Mouse (Mus musculus) thymus, postnatal 4 days (tissue): ENCODE data around the gene Txndc12.
A peak's percentile ranks its signal among the peaks of the same experiment; 100 is the strongest.

Source experiments
- DNase-seq: peaks from one replicate; pipeline ENCODE4 v3.0.0; 2021

The Txndc12 gene

GRCm38 (mm10) chr4:108834115-108834970 lies at the start of gene Txndc12:
Gene Txndc12, plus strand, starts transcription at chr4:108834601.
- peak; percentile 81 for DNase-seq

DNA sequence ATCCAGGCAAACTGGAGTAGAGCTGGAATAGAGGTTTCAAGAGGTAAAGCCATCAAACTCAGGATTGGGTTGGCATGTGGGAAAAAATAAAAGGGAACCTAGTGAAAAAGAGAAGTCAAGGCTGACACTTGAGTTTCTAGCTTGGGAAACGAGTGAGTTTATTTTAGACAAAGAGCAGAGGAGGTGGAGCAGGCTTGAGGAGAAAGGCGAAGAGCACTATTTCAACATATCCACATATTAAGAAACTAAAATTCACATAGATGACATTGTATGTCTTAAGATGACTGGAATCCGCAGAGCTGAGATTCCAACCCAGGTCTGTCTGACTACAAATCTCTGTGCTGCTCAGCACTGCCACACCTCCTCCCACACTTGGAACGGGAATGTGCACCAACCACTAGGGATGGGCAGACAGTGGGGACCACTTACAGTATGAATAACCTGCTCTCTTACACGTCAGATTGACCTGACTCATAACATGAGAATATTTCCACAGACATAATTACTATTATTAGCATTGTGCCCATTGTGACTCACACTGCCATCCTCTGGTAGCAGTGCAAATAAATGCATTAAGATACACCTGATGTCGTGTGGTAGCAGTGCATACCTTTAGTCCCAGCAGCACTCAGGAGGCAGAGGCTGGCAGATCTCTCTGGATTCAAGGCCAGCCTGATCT lies 45.0 kb upstream of the Txndc12 start:
- no peak for DNase-seq

GRCm38 (mm10) chr4:108790507-108790906 lies 43.9 kb upstream of the Txndc12 start:
- DNase-seq, result no peak

GRCm38 (mm10) chr4:108793941-108794340 lies 40.5 kb upstream of the Txndc12 start:
- no peak for DNase-seq

DNA sequence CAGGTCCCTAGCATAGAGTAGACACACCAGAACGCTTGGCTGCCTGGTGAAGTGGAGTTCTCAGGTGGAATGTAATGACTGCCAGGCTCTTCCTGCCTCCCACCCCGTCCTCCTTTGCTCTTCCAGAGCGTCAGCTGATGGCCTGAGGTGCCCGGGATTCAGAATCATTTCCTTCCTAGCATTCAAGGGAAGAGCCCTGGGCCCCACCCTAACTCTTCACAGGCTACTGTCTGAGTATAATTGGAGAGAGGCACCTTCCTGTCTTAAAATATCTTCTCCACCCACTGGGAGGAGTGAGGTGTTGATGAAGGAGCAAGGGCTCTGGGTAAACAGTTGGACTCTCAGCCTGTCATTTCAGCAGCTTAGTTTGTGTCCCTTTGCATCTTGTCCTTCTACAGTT lies 37.7 kb upstream of the Txndc12 start:
- DNase-seq, result no peak

GRCm38 (mm10) chr4:108798083-108798830 lies 36.1 kb upstream of the Txndc12 start:
- peak; percentile 74 for DNase-seq

DNA sequence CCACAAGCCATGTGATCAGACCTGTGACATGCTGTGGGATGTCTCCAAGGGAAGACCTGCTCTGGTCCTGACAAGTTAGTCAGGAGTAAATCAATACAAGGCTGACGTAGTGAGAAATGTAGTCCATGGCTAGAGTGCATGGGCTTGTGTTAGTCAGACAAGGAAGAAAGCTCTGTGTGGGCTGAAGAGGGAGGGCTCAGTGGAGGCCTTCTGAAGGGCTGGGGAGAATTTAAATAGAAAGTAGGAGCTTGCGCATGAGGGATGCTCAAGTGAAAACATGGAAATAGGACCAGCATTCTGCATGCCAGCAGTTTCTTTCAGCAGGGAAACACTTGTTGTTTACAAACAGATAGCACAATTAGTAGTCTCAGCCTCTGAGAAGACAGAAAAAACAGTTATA lies 30.9 kb upstream of the Txndc12 start:
- DNase-seq, result no peak

DNA sequence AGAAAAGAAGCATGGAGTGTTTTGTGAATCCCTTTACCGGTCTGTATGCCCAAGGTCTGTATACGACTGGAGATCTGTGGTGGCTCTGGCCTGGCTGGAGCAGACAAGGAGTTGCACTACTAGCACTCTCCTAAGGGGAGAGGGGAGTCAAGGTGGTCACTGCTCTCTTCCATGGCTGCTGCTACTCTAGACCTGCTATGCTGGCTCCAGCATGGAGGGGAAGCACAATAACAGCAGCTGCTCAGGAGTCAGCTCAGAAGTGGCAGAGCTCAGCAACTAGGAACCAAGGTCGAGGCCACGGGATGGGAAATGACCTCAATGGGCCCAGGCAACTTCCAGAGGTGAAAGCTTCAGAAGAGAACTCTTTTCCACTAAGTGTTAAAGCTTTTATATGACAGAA lies 23.3 kb upstream of the Txndc12 start:
- no peak for DNase-seq

GRCm38 (mm10) chr4:108811550-108811949 lies 22.9 kb upstream of the Txndc12 start:
- no peak for DNase-seq

DNA sequence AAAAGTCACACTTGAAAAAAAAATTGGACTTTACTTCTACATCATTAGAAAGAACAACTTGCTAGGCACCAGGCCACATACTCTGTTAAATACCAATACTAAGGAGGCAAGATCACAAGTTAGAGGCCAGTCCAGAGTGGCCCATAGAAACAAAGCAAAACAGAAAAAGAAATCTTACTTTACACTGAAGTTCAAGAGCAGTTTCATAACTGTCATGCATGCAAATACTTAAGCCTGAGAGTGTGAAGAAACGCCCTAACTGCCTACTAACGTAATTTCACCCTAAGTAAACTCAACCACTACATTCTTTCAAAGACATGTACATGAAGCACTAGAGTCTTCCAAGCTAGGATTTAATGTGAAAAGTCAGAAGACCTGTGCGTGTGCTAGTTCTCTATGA lies 8.7 kb upstream of the Txndc12 start:
- no peak for DNase-seq

DNA sequence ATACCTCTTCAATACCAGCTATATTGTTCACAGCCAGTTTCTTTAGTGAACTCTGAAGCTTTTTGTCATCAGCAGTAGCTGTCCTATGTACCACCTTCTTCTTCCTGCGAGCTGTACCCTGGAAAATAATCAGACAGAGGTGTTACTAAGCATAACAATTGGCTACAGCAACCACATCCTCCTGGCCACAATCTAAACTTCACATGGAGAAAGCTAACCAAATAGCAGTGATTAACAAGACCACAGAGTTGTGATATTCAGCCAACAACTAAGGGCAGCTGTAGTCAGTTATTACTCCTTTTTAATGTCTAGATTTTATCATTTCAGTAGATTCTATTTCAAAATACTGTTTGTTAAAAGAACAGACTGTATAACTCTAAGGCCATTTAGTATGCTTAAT lies 8.3 kb upstream of the Txndc12 start:
- DNase-seq, result no peak

- DNase-seq, result no peak
Observed at GRCm38 (mm10) chr4:108826643-108827042, 7.8 kb upstream of the Txndc12 start.

- no peak for DNase-seq
Observed at GRCm38 (mm10) chr4:108830698-108831097, 3.7 kb upstream of the Txndc12 start.

GRCm38 (mm10) chr4:108832916-108833827 lies 1.2 kb upstream of the Txndc12 start, which contains the start of gene Btf3l4:
Gene Btf3l4, minus strand, starts transcription at chr4:108833614.
- DNase-seq, result peak; percentile 92

- DNase-seq, result no peak
Observed at GRCm38 (mm10) chr4:108833828-108834114, 630 bp upstream of the Txndc12 start.

- peak; percentile 20 for DNase-seq
Observed at GRCm38 (mm10) chr4:108834971-108835311, 540 bp downstream of the Txndc12 start.

DNA sequence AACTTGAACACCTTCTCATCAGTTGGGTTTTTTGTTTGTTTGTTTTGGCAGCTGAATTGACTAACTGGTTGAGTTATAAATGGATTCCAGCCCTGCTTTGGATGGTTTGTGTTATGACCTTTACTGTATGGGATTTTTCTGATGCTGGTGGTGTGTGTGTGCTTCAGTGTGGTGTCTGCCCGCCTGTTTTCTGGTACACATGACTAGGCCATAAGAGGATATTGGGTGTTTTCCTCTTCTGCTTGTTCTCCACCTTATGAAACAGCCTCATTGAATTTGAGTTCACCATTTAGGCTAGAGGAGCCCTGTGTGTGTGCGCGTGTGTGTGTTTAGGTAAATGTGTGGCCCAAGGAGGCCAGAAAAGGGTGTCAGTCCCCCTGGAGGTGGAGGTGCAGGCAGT lies 1.1 kb downstream of the Txndc12 start:
- peak; percentile 18 for DNase-seq

GRCm38 (mm10) chr4:108838031-108838430 lies 3.6 kb downstream of the Txndc12 start:
- DNase-seq, result no peak

DNA sequence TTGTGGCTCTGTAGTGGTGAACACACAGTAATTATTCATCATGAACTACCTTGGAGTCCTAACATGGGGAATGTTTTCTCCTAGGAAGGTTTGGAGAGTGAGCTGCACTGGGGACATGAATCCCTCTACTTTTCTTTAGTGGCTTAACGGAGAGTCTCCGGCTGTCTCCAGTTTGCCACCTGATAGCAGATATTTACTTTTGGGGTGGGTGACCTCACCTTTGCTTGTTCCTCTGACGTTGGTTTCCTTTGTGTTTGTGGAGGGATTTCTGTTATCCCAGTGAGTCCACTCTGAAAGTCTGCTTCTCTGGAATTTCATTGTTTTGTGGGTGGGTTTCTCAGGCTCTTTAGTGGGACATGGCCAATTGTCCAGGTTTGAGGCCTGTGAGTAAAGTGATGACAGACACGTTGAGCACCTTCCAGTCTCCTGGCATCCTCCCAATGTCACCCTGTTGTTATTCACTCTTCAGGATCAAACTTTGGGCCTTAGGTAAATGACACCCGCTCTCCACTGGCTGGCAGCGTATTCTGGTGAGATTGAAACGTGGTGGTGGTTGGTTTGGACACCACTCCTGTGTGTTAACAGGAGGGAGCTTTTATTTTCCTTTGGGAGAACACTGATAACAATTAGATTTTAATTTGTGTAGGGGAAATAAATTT lies 7.6 kb downstream of the Txndc12 start:
- no peak for DNase-seq

GRCm38 (mm10) chr4:108843336-108843735 lies 8.9 kb downstream of the Txndc12 start:
- DNase-seq, result no peak

- no peak for DNase-seq
Observed at GRCm38 (mm10) chr4:108845824-108846569, 11.6 kb downstream of the Txndc12 start.
